Mouse (Mus musculus) kidney, adult 2 months (tissue): ENCODE results near the gene Slc45a1. TPM values are rescaled to one million over a fixed set of nuclear protein-coding genes. Genes with fewer than 3 reads are reported as not detected.
A peak's percentile ranks its signal among the peaks of the same experiment; 100 is the strongest.

Experiments used
- DNase-seq: peaks from one replicate; pipeline ENCODE4 v3.0.0; 2021
- H3K27ac ChIP-seq: fragments of 200-500 bp; 2 replicates; pipeline ENCODE4 v1.5.1; 2012; ENCODE audit warnings: low read depth, low read length, control low read depth, inconsistent platforms; ENCODE audit not compliant: insufficient read depth
- H3K27me3 ChIP-seq: fragments of 200-500 bp; replicated peaks from 2 replicates; pipeline ENCODE4 v1.6.1; 2012; ENCODE audit warnings: mild to moderate bottlenecking, moderate library complexity, low read length, inconsistent platforms; ENCODE audit not compliant: control insufficient read depth, insufficient read depth
- H3K36me3 ChIP-seq: fragments of 200-500 bp; 2 replicates; pipeline ENCODE4 v1.6.1; 2012; ENCODE audit warnings: mild to moderate bottlenecking, moderate library complexity, low read length, inconsistent platforms; ENCODE audit not compliant: control insufficient read depth, insufficient read depth
- H3K4me1 ChIP-seq: fragments of 200-500 bp; 2 replicates; pipeline ENCODE4 v1.6.1; 2011; ENCODE audit warnings: low read length; ENCODE audit not compliant: control insufficient read depth, insufficient read depth
- H3K4me3 ChIP-seq: fragments of 200-500 bp; 2 replicates; pipeline ENCODE4 v1.5.1; 2011; ENCODE audit warnings: mild to moderate bottlenecking, low read depth, low read length, control low read depth; ENCODE audit not compliant: insufficient read depth
- CTCF ChIP-seq: fragments of 200-500 bp; conservative IDR thresholded peaks from 2 replicates; pipeline ENCODE4 v1.5.1; 2011; ENCODE audit warnings: low read depth, mild to moderate bottlenecking, control low read depth, low read length, moderate library complexity, mixed read lengths; ENCODE audit not compliant: insufficient read depth, insufficient read length
- POLR2A ChIP-seq: fragments of 200-500 bp; IDR thresholded peaks from one replicate; pipeline ENCODE4 v1.6.1; 2011; ENCODE audit warnings: low read depth, low read length, control low read depth
- WGBS: fragments of 180-500 bp; shearing (Covaris S2); methylation state at CpG from one replicate; pipeline ENCODE4 v1.1.7; 2018; 5-methylcytosine and 5-hydroxymethylcytosine counted together
- polyA plus RNA-seq: library from polyadenylated mRNA; depleted of rRNA; stranded (reverse); fragments of >200 nt; gene quantifications from 2 replicates; pipeline ENCODE4 v1.2.3, GENCODE M21; 2012

Slc45a1 gene
- polyA plus RNA-seq, 1 experiment = 0.17 TPM

- Histone ChIP-seq H3K27ac (no peak overlapping the region), H3K27me3 (no peaks in the 10 kb centered on the region), H3K36me3 (no peaks in the 10 kb centered on the region), H3K4me3 (no peak overlapping the region), H3K4me1 (no peaks in the 10 kb centered on the region)
- no peak for TF ChIP-seq POLR2A
- TF ChIP-seq CTCF = no peak
- 43% methylated on average over 10 of the region's 10 CpGs for WGBS
- no peak for DNase-seq
Measured at GRCm38 (mm10) chr4:150677126-150677845, 25.3 kb upstream of the Slc45a1 start.

GRCm38 (mm10) chr4:150676029-150676428 is 24.1 kb upstream of the Slc45a1 start:
- no peak for DNase-seq
- TF ChIP-seq POLR2A (no peak), CTCF (no peak)
- no peak overlapping the region for H3K27ac ChIP-seq
- H3K27me3 ChIP-seq = no peaks in the 10 kb centered on the region
- H3K4me1 ChIP-seq = no peaks in the 10 kb centered on the region
- H3K36me3 ChIP-seq = no peaks in the 10 kb centered on the region
- no peak overlapping the region for H3K4me3 ChIP-seq
- 79% methylated on average over 13 of the region's 13 CpGs for WGBS

GRCm38 (mm10) chr4:150675274-150675673 is 23.3 kb upstream of the Slc45a1 start:
- Histone ChIP-seq H3K27ac (no peak overlapping the region), H3K4me1 (no peaks in the 10 kb centered on the region), H3K27me3 (no peaks in the 10 kb centered on the region), H3K4me3 (no peak overlapping the region), H3K36me3 (no peaks in the 10 kb centered on the region)
- 92% methylated on average over 10 of the region's 10 CpGs for WGBS
- no peak for DNase-seq
- TF ChIP-seq CTCF (no peak), POLR2A (no peak)

- WGBS = 79% methylated on average over 10 of the region's 10 CpGs
- TF ChIP-seq CTCF = no peak
- no peak for TF ChIP-seq POLR2A
- H3K27me3 ChIP-seq = no peaks in the 10 kb centered on the region
- H3K4me1 ChIP-seq = no peaks in the 10 kb centered on the region
- H3K4me3 ChIP-seq = no peak overlapping the region
- DNase-seq = peak; percentile 37
- H3K27ac ChIP-seq = peak overlapping the region; percentile 69; the same call in 1 of the 2 replicates
- H3K36me3 ChIP-seq = no peaks in the 10 kb centered on the region
Measured at GRCm38 (mm10) chr4:150665806-150666205, 13.8 kb upstream of the Slc45a1 start.

- peak; percentile 42 for DNase-seq
- WGBS = 87% methylated on average over 7 of the region's 7 CpGs
- Histone ChIP-seq H3K4me1 (no peaks in the 10 kb centered on the region), H3K4me3 (no peak overlapping the region), H3K36me3 (no peaks in the 10 kb centered on the region), H3K27ac (no peak overlapping the region), H3K27me3 (no peaks in the 10 kb centered on the region)
- TF ChIP-seq POLR2A (no peak), CTCF (peak; percentile 60)
Measured at GRCm38 (mm10) chr4:150664726-150665125, 12.8 kb upstream of the Slc45a1 start.

- WGBS = 62% methylated on average over 12 of the region's 12 CpGs
Measured at GRCm38 (mm10) chr4:150663192-150663591, 11.2 kb upstream of the Slc45a1 start.

GRCm38 (mm10) chr4:150661886-150662285 is 9.9 kb upstream of the Slc45a1 start:
- TF ChIP-seq POLR2A (no peak), CTCF (no peak)
- no peak for DNase-seq
- Histone ChIP-seq H3K27ac (no peak overlapping the region), H3K27me3 (no peaks in the 10 kb centered on the region), H3K4me1 (no peaks in the 10 kb centered on the region), H3K36me3 (no peaks in the 10 kb centered on the region), H3K4me3 (no peak overlapping the region)
- 31% methylated on average over 13 of the region's 13 CpGs for WGBS

More at GRCm38 (mm10) chr4:150663192-150663591, 11.2 kb upstream of the Slc45a1 start:
- no peaks in the 10 kb centered on the region for H3K36me3 ChIP-seq
- no peaks in the 10 kb centered on the region for H3K4me1 ChIP-seq
- peak; percentile 58 for DNase-seq
- no peak overlapping the region for H3K4me3 ChIP-seq
- H3K27ac ChIP-seq = no peak overlapping the region
- H3K27me3 ChIP-seq = no peaks in the 10 kb centered on the region
- peak; percentile 67 for TF ChIP-seq CTCF
- no peak for TF ChIP-seq POLR2A
